Mouse (Mus musculus) brain, embryonic 14.5 days (tissue): Measurements from ENCODE around the gene Eif4g3.

Experiments
- CTCF ChIP-seq: fragments of 200-500 bp; IDR thresholded peaks from 2 replicates; pipeline ENCODE4 v1.5.1; 2012; ENCODE audit warnings: inconsistent platforms, mild to moderate bottlenecking, moderate library complexity, borderline replicate concordance; ENCODE audit not compliant: insufficient read depth, insufficient read length; ENCODE audit errors: extremely low read depth
- POLR2A ChIP-seq: fragments of 200-500 bp; IDR thresholded peaks from 2 replicates; pipeline ENCODE4 v1.6.1; 2012; ENCODE audit warnings: mild to moderate bottlenecking, inconsistent platforms, borderline replicate concordance; ENCODE audit not compliant: poor library complexity, insufficient read depth, insufficient read length, severe bottlenecking; ENCODE audit errors: extremely low read depth

DNA sequence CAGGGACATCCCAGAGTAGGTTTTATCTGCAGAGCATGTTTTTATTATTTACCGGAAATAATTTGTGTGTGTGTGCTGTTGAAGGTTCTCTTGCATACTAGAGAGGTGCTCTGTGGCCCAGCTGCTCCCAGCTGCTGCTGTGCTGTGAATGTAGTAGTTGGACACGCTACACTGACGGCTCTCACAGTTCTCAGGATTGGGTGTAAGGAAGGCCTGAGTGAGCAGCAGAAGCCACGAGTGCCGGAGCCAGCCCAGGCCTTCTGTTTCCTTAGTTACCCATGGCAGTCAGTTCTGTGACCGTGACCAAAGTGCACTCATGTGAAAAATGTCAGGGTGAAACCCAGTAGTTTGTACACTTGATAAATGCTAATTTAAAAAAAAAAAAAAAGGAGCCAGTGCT, 25.2 kb downstream of the Eif4g3 start:
- TF ChIP-seq POLR2A = no peak
- no peak for TF ChIP-seq CTCF
